ENCODE assay signal across 9 mouse cellular contexts in the genomic region with DNA sequence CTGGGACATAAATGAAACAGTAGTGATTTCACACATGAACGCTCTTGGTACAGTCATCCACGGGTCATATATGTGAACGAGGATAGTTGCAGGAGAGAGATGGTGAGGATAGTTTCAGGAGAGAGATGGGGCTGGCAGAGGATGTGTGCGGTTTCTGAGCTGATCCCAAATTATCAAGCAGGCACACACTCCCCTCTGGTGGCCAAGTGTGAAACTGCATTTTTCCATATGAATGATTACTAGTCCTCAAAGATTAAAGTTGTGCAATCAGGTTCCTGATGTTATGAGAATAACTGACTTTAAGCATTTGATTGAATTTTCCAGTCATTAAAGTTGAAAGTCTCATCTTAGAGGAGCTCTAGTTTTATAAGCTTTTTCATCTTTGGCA. TPM values are rescaled to one million over a fixed set of nuclear protein-coding genes. Genes with fewer than 3 reads are reported as not detected.
DNase-seq lines count a peak whose midpoint lies in the region; ATAC-seq and TF ChIP-seq lines count a peak whose summit lies in the region.
"Had no signal": no experiment of that assay in that cellular context is flagged by ENCODE, and none has a peak within 500 bp of the region (broad histone marks: within the 10 kb centered on the region; RNA-seq: fewer than 3 reads in every experiment).

No protein-coding gene starts in this region.

- 10% methylated on average over 4 of the region's 4 CpGs for WGBS in heart, embryonic 11.5 days (ENCODE audit: insufficient replicate concordance)
- WGBS in forebrain, embryonic 12.5 days, result 11% methylated on average over 4 of the region's 4 CpGs

- H3K27ac ChIP-seq in heart, embryonic 11.5 days (ENCODE audit: low read depth, low read length), result no peak overlapping the region
- no peak overlapping the region for H3K27ac ChIP-seq in forebrain, embryonic 12.5 days

- no peak overlapping the region for H3K9ac ChIP-seq in heart, embryonic 11.5 days (ENCODE audit: low read depth, low read length)
- H3K9ac ChIP-seq in forebrain, embryonic 12.5 days, result no peak overlapping the region

- H3K4me1 ChIP-seq in heart, embryonic 11.5 days (ENCODE audit: control insufficient read depth, insufficient read depth, low read length), result no peaks in the 10 kb centered on the region
- H3K4me1 ChIP-seq in forebrain, embryonic 12.5 days, result no peaks in the 10 kb centered on the region

- no peak overlapping the region for H3K4me2 ChIP-seq in heart, embryonic 11.5 days
- H3K4me2 ChIP-seq in forebrain, embryonic 12.5 days, result no peak overlapping the region

- peak; percentile 39; the same call in 1 of the 2 replicates for ATAC-seq in heart, embryonic 11.5 days (replicated peaks; ENCODE audit: insufficient number of reproducible peaks, low FRiP score, low TSS enrichment)
- ATAC-seq in forebrain, embryonic 12.5 days (ENCODE audit: low FRiP score), result peak; percentile 76

- no peaks in the 10 kb centered on the region for H3K27me3 ChIP-seq in heart, embryonic 11.5 days (ENCODE audit: control insufficient read depth, insufficient read depth, low read length)
- no peaks in the 10 kb centered on the region for H3K27me3 ChIP-seq in forebrain, embryonic 12.5 days
- H3K27me3 ChIP-seq: megakaryocyte, embryonic 14.5 days had no signal

- no peak overlapping the region for H3K4me3 ChIP-seq in heart, embryonic 11.5 days (ENCODE audit: low read depth, low read length)
- no peak overlapping the region for H3K4me3 ChIP-seq in forebrain, embryonic 12.5 days (replicated peaks)
- H3K4me3 ChIP-seq: megakaryocyte, embryonic 14.5 days had no signal

- DNase-seq in heart, adult 11 months, result no peak
- DNase-seq in brain, embryonic 14.5 days (ENCODE audit: low read depth), result peak; percentile 83
- DNase-seq in hindlimb bud, embryonic 11.5 days (ENCODE audit: extremely low spot score, low read depth, low spot score), result peak; percentile 50
- DNase-seq in layer of hippocampus, postnatal 25 days (ENCODE audit: extremely low spot score in 1 of 2, low spot score in 1 of 2), result peak; percentile 42 to 78
- peak; percentile 45 for DNase-seq in lung, postnatal 25 days (ENCODE audit: low spot score)
- DNase-seq in right cerebral cortex, adult 2 months (ENCODE audit: low spot score in 2 of 2), result peak; percentile 79 to 80

- TF ChIP-seq CTCF in brain, embryonic 14.5 days (IDR thresholded peaks at IDR 0.05; ENCODE audit: borderline replicate concordance, extremely low read depth, insufficient read depth, insufficient read length), result peak; percentile 88

- no peaks in the 10 kb centered on the region for H3K36me3 ChIP-seq in heart, embryonic 11.5 days (ENCODE audit: control insufficient read depth, insufficient read depth, low read length)
- no peaks in the 10 kb centered on the region for H3K36me3 ChIP-seq in forebrain, embryonic 12.5 days (replicated peaks)

- H3K9me3 ChIP-seq in heart, embryonic 11.5 days (replicated peaks; ENCODE audit: control insufficient read depth, low read length), result no peaks in the 10 kb centered on the region
- H3K9me3 ChIP-seq in forebrain, embryonic 12.5 days, result no peaks in the 10 kb centered on the region
- H3K9me3 ChIP-seq: megakaryocyte, embryonic 14.5 days had no signal

- TF ChIP-seq POLR2A in brain, embryonic 14.5 days (IDR thresholded peaks at IDR 0.05; ENCODE audit: borderline replicate concordance, extremely low read depth, insufficient read depth, insufficient read length, poor library complexity, severe bottlenecking), result no peak

RNA-seq across cellular contexts. Expression of a gene that starts 43.4 kb away (rescaled TPM):
- 11.7 and 12.8 TPM in 2 replicates for polyA plus RNA-seq in heart, embryonic 11.5 days (2014; fragmentation: Nextera tagmentation; extraction: Ambion mirVana)
- polyA plus RNA-seq in brain, embryonic 14.5 days (2012; rRNA removed), result 0.44 and 0.60 TPM in 2 replicates
- 3.7 and 4.3 TPM in 2 replicates for polyA plus RNA-seq in forebrain, embryonic 12.5 days (2016; fragmentation: Nextera tagmentation; extraction: Ambion mirVana)
- total RNA-seq in layer of hippocampus, postnatal 25 days (2021), result 10 to 100 TPM; 19.1 to 20.3 TPM
